Mouse (Mus musculus): ENCODE results near the gene Rgs9.
"Not testable (repeated sequence)": the region's sequence is repeated elsewhere in the genome, so short reads cannot be mapped to it uniquely, and the experiment has no call there.

Gene Rgs9

DNA sequence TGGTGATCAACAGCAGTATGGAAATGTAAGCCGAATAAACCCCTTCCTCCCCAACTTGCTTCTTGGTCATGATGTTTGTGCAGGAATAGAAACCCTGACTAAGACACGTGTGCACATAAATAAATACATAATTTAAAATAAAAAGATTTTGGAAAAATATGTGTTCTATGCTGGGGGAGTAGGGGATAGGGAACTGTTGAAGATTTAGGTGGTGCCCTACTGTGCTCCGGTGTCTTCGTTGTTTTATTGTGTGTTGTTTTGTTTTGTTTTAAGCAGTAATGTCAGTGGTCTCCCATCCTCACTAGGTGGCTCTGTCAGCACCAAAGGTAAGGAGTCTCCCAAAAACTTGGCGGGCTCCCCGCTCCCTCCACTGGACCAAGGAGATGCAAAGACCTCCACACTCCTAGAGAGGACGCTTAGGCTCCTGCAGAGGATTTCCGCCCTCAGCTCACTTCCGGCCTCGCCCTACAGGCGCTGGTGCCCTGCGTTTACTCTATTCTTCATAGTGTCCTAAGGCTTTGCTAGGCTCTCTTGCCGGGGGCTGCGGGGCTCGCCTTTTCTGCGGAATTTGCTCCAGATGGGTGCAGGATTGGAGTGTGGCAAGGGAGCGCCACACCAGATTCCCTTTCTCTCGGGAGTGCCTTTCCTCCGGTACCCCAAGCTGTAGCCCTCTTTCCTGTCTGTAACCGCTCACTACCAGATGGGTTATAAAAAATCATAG is 14.1 kb upstream of the Rgs9 start:
- DNase-seq (ENCODE audit: low read depth, low spot score) = no peak

DNA sequence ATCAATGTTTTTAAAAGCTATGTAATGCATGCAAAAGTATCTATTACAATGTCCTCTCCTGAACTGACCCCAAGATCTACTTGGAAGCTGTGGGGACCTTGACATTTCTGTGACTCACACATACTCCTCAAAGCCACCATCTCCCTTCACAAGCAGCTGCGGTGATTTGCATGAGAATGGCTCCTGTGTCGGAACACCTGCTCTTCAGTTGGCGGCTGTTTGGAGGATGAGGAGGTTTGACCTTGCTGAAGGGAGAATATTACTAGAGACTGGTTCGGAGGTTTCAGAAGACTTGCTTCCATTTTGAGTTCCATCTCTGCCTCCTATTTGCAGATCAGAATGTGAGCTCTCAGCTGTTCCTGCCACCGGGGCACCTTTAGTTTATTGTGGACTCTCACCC is 7.8 kb upstream of the Rgs9 start:
- no peak for DNase-seq (ENCODE audit: low read depth, low spot score)

DNA sequence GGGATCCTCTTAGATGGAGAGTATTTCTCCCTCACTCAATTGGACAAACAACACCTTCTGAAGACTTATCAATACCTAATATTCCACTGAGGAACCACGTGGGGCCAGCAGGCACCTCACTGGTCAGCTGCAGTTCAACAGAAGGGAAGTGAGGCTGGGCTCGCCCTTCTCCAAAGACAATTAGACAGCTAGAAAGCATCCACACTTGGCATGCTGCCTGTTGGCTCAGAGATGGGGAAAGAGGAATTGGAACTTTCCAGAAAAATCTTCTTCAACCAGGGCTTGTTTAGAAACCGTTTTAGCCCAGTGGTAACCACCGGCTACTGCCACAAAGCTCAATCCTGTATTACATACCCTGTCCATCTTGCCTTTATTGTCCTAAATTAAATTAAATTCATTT is 4.4 kb upstream of the Rgs9 start:
- DNase-seq (ENCODE audit: low read depth, low spot score) = no peak

DNA sequence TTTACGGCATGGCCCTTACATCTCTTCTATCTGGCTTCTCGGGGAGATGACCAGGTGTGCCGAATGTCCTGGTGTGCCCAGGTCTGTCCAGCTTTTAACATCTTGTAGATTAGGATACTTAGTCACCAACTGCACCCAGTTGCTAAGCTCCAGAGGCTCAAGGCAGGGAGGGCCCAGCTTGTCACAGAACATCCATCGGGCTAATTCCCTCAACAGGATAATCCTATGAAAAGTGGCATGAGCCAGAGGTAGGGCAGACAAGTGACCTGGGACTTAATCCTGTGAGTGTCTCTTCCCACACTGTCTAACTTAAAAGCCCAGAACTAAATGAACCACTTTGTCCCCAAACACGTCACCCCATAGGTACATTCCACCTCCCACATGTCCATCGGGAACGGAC is 898 bp downstream of the Rgs9 start:
- no peak for DNase-seq (ENCODE audit: low read depth, low spot score)

DNA sequence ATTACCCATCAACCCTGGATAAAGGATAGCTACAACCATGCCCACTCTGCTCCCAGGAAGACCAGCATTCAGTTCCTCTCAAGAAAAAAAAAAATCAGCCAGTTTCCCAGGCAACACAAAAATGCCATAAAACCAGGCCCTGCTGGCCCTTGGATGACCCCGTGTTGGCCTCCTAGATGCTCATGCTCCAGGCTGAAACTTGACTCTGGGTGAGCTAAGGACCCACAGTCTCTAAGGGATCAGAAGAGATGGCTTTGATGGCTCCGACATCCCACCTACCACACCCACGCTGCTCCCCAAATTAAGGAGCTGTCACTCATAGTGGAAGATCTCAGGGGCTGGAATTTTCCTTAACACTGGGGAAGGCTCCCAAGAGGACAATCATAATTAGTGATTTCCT is 5.9 kb downstream of the Rgs9 start:
- no peak for DNase-seq (ENCODE audit: low read depth, low spot score)

DNA sequence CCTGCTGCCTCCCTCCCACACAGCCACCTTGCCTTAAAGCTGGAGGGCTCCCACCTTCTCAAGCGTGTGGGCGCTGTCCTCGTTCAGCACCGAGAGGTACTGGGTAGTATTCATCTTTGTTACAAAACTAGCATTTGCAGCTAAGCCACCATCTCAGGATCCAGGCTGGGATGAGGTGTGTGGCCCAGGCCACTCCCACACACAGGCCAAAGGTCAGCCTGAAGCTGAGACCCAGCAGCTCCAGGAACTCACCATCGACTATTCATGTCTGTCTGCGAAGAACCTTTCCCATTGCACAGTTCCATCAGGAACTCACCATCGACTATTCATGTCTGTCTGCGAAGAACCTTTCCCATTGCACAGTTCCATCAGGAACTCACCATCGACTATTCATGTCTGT is 8.6 kb downstream of the Rgs9 start:
- not testable (repeated sequence) for DNase-seq (ENCODE audit: low read depth, low spot score)

DNA sequence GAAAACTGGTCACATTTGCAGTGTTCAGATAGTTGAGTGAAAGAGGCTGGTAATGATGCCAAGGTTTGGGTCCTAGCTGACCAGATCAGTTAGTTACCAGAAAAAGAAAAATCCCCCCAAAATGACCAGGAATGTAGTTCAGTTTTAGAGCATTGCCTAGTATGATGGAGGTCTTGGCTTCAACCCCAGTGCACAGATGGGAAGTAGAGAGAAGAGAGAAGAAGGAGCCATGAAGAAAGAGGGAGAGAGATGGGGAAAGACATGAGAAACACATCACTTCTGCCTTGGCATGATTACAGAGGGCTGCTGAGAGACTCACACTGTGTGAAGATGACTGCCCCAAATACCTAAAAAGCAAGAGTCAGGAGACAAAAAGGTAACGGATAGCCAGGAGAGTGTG is 13.1 kb downstream of the Rgs9 start:
- DNase-seq (ENCODE audit: low read depth, low spot score) = no peak

DNA sequence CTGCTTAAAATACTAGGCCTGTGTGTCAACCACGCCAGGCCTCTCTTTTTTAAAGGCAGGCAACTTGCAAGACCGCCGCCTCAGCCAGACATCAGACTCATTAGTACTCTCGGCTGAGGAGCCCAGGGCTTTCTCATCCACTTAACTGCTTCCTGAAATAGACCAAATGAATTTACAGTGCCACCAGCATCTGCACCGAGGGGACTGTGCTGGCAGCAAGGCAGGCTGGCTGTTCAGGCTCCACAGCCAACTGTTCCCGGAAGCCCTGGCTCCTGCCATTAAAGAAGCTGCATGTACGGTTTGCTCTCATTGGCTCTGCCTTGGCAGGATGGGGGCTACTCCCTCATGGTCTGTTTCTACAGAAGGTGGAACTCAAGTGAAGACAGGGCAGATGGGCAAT is 19.7 kb downstream of the Rgs9 start:
- no peak for DNase-seq (ENCODE audit: low read depth, low spot score)

DNA sequence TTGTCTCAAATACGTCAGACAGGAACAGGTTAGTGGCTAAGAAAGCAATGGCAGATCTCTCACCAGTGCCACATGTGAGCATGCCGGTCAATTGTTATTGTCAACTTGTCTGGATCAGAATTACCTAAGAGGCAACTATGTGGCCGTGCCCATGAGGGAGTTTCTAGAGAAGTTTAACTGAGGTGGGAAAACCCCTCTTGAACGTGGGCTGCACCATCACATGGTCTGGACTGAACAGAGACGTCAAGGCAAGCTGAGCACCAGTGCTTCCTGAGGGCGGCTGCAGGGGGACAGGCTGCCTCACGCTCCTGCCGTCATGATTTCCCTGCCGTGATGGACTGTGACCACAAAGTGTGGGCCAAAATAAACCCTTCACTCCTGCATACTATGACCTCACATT is 26.5 kb downstream of the Rgs9 start:
- DNase-seq (ENCODE audit: low read depth, low spot score) = no peak

DNA sequence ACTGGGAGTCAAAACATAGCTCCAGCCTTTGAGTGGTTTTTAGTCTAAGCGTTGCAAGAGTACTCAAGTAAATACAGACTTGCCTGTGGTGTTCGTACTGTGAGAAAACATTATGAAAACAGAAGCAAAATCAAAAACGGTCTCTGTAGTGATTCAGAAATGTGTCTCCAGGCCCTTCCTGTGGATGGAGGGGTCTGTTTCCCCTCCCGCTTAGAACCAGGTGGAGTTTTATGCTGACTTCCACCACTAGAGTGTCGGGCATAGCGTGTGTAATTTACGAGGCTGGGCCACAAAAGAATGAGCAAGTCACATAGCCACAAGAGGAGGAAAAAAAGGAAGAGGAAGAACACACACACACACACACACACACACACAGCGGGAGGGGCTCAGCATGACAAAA is 27.6 kb downstream of the Rgs9 start:
- no peak for DNase-seq (ENCODE audit: low read depth, low spot score)

DNA sequence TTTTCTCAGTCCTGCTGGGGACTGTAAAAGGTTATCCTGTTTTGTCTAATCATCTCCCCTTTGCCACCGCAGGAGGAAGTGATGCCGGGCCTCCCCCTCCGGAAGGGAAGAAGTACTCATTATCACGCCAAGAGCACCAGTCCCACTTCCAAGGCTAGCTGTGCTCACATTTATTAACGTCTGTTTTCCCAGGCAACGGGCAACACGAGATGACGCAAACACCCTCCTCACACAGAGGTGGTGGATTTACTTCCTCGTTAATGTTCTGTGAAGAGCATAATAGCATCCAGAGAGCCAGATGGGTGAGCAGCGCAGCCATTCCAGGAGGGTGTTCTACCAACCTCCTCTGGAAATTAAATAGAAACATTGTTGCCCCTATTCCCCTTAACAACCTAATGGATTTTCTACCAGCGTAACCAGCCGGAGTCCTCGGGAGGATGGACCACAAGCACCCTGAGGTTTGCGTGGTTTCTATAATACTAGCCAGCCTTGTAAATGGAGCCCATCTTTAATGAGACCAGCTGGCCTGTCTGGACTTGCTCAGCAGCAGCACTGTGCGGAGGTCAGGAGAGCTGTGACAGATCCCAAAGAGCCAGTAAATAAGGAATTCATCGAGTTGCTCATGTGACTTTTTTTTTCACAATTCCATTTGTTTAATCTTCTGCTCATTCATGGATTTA is 28.1 kb downstream of the Rgs9 start:
- DNase-seq (ENCODE audit: low read depth, low spot score) = no peak

DNA sequence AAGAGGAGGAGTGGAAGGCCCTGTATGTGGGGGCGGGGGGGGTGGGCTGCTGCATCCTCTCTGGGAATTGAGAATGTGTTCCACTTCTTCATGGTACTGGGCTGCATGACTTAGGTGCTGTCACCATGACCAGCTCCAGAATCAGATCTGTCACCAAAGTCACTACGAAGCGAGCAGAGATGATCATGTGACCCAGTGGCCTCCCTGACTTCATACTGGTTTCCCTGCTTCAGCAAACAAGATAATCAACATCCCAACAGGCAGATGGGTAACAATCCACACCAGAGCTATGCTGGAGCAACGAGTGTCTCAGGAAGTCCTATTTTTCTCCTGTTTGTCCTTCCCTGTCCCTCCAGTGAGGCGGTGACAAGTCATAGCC is 28.7 kb downstream of the Rgs9 start:
- DNase-seq (ENCODE audit: low read depth, low spot score) = no peak

DNA sequence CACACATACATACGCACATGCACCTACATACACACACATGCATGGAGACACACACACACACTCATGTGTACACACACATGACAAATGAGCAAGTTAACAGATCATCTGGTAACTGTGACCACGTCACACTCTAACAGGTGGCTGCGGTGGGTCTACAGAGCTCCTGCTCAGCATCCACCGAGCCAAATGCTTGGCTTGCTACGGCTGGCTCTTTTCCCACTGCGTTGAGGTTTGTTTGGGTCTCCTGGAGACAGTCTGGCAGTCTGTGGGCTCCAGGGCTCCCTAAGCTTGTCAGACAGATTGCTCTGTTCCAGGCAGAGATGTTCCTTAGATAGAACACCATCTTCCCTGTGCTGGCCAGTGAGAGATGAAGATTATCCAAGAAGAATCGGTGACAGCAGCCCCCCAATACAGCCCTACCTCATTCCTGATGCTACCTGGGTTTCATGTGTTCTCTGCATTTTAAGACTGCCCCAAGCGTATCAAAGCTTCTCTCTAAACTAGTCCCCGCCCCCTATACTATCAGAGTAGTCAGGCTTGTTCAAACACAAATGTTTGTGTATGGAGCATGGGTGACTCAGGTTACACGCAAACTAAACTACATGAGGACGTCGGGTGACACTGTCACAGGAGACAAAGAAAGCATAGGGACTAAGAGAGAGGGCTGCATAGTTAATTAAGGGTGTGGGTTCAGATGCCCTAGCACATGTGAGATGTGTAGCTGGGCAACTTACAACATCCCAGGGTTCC is 31.6 kb downstream of the Rgs9 start:
- no peak for DNase-seq (ENCODE audit: low read depth, low spot score)

DNA sequence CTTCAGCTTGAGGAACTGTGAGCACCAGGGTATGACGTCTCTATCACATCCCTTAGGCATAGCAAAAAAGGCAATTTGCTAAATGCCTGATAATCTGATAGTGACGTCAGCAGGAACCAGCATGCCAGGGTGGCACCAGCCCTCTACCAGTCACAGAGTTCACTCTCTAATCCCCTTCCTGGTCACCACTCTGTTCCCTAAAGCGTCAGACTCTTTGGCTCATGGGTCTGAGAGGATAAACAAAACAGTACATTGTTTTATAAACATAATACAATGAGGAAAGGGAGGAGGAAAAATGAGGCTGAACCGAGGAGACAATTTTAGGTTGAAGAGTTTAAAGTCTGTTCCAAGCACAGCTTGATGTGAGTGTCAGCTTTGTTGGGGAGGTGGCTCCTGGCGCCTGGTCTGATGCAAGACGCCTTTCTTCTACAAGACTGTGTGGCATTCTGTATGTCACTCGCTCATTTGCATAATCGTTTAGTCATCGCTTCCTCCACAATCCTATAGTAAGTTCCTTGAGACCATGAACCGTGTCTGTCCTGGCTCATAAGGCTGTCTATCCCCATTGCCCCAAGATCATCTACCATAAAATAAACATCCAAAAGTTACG is 33.7 kb downstream of the Rgs9 start:
- no peak for DNase-seq (ENCODE audit: low read depth, low spot score)

DNA sequence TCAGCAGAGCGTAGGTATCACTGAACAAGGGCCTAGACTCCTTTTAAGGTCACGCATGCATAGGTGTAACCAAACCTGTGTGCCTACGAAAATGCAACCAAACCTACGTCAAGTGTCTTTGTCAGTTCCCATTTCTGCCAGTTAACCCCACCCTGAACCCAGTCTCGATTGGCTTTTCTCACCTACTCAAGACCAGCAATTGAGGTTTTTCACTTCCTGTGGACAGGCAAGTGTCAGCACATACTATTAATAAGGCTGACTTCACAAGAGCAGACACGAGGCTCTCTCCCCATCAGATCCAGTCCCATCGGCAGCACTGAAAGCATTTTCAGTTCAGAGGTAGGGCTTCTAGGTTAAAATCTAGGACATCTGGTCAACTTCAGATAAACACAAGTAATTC is 37.4 kb downstream of the Rgs9 start:
- DNase-seq (ENCODE audit: low read depth, low spot score) = no peak

DNA sequence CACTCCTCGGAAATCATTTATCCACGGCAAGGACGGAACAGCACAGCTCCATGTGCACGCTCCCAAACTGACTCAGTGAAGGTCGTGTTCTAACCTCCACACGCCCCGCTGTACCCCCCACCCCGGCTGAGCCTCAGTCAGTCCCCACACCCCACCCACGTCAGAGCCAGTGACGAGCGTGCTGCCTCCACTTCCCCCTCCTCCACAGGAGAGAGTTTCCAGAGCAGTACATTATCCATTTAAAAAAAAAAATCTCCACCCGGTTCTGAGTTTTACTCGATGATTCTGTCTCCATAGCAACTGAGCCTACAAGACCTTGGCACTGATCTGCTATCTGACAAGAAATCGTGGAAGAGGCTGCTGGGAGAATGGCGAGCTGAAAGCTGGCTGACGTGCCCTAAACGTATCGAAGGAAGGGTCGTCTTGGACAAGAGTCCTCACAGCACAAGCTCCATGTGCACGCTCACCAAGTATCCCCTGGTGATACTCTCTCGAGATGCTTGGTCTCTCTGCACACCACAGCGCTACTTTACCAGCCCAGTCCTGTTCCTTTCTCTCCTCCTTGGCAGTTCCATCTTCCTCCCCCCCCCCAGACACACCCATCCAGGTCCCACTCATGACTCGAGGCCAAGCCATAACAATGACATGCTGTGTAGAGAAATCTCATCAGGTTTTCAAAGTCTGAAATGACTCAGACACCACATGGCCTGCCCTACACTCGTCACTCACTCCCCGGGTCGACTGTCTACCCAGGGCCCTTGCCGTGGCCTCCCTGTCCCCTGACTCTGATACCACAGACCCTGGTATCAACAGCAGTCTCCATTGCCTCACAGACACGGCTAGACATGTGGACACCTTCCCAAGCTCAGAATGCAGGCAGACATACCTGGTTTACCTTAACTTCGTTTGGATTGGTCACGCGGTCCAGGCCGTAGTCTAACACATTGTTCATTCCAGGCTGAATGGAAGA is 38.7 kb downstream of the Rgs9 start:
- DNase-seq (ENCODE audit: low read depth, low spot score) = no peak

DNA sequence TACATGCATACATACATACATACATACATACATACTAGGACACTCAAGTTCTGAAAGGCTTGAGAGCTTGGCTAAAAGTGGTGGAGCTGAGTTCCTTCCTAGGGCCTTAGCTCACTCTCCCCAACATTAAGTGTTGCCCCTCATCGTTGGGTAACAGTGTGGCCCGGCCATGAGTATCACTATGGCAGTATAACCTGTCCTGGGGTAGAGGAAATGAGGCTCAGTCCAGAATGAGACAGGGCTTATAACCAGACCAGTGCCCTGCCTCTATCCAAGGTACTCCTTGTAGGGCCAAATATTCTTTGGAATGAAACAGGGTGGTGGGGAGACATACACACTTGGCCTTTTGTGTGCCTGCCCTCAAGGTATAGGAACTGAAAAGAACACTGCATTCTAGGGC is 40.1 kb downstream of the Rgs9 start:
- no peak for DNase-seq (ENCODE audit: low read depth, low spot score)

DNA sequence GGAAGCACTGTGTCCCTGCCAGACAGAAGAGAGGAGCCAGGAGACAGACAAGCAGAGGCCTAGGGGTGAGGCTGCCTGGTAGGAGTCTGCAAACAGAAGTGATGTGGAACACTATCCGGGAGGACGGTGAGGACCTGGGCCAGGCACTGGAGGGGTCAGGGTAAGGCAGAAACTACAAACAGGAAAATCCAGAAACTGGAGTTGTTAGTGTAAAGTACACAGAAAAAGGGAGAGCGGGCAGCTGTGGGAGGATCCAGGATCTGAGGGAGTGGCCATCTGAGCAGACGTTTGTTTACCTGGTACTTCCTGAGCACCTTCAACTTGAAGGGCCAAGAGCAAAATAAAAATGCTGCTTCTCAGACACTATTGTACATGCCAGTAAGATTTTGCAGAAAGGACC is 42.9 kb downstream of the Rgs9 start:
- DNase-seq (ENCODE audit: low read depth, low spot score) = no peak

DNA sequence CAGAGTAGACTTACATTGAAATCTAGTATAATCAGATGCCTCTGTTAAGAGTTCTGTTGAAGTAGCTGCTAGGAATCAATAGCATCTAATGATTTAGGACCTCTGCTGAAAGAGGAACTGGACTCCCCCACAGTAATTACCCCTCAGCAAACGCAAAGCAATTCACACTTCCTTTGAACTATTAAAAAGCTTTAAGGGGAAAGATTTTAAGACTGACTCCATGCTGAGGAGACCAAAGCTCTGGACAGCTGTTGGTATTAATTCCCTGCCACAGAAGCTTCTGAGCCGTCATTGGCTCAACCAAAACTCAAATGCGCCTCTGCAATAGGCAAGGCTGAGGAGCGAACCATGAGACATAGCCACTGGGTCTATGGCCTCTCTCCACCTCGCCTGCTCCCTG is 45.4 kb downstream of the Rgs9 start:
- no peak for DNase-seq (ENCODE audit: low read depth, low spot score)

DNA sequence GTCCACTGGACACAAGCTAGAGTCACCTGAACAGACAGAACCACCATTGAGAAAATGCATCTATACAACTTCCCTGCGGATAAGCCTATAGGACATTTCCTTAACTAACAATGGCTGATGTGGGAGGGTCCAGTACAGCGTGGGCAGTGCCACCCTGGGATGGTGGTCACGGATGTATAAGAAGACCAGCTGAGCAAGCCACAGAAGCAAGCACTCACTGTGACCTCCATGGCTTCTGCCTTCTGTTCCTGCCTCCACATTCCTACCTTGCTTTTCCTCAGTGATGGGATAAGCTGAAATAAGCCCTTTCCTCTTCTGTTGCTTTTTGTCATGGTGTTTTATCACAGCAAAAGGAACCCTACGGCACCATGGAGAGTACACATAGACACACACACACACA is 47.4 kb downstream of the Rgs9 start:
- DNase-seq (ENCODE audit: low read depth, low spot score) = no peak

DNA sequence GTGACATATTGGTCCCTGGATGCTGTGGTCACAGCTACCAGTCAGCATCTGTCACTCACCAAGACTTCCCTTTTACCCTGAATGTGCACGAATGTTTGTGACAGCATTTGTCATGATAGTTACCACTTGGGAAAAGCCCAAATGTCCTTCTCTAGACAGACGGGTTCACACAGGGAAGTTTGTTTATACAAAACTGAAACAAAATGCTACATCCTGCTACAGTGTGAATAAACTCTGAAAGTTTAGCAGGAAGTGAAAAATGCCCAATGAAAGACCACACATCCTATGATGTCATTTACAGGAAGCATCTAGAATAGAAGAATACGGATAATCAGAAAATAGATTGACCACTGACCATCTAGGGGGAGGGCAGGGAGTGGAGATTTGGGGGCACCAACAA is 51.0 kb downstream of the Rgs9 start:
- DNase-seq (ENCODE audit: low read depth, low spot score) = no peak
